Mouse (Mus musculus): ENCODE results near the gene Gm5916.

Gene Gm5916

GRCm38 (mm10) chr9:36128679-36129078 lies at the start of gene Gm5916:
Gene Gm5916, minus strand, starts transcription at chr9:36128779.
- no peak for DNase-seq (ENCODE audit: low spot score in 2 of 2)
